Mouse (Mus musculus) c-Kit-negative CD71-positive TER-119-positive erythroid progenitor cells, embryonic 14.5 days (primary cell): ENCODE measurements around the gene Scrt2.

Source experiments
- DNase-seq: peaks from one replicate; pipeline ENCODE4 v3.0.0-alpha.2; 2013; ENCODE audit warnings: low read depth, low spot score

The Scrt2 gene

DNA sequence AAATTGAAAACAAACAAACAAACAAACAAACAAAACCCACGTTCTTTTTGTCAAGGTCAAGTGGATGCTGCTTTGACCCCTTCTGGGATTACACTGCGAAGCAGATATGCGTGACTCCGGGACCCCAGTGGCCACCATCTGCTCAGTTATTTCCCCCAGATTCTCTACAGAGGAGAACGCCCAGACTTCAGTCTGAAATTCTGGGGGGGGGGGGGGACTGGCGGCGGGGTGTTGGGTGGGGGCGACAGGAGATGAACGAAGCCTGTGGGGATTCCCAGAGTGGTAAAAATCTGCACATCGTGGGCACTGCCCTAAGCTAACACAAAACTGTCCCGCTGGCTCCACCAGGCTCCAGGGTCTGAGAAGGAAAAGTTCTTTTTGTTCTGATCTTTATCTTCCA is 61.2 kb downstream of the Scrt2 start:
- DNase-seq = no peak

DNA sequence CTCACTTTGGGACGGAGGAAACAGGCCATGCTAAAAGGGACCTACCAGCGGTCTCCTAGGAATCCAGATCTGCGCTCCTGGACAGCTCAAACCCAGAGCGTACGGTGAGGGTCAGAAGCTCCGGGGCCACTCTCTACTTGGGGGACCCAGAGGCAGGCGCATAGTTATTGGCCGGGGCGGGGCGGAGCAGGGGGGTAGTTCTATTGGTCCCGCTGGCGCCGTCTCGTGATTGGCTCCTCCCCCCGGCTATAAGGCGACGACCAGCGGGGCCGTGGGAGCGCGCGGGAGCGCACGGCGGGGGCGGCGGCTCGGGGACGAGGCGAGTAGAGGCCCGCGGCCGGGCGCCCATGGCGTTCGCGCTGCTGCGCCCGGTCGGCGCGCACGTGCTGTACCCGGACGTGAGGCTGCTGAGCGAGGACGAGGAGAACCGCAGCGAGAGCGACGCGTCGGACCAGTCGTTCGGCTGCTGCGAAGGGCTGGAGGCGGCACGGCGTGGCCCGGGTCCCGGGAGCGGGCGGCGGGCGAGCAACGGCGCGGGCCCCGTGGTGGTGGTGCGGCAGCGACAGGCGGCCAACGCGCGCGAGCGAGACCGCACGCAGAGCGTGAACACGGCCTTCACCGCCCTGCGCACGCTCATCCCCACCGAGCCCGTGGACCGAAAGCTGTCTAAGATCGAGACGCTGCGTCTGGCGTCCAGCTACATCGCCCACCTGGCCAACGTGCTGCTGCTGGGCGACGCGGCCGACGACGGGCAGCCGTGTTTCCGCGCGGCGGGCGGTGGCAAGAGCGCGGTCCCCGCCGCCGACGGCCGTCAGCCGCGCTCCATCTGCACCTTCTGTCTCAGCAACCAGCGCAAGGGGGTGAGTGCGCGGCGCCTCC is 62.2 kb downstream of the Scrt2 start, which contains the start of gene Tcf15:
Tcf15 (plus strand) TSS at position 283 of the 879 bp plus-strand sequence.
- DNase-seq = no peak

DNA sequence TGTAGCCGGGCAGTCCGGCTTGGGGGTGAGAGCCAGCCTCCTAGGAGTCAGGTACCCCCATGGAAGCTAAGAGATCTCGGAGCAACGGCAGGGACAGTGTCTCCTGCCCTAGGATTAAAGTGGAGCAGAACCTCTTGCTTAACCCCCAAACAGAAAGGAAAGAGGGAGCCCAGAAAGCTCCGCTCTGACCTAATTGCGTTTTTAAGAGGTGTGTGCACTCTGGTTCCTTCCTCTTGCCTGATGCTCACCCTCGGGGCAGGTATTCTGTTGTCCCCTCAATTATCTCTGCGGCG is 62.8 kb downstream of the Scrt2 start:
- no peak for DNase-seq

DNA sequence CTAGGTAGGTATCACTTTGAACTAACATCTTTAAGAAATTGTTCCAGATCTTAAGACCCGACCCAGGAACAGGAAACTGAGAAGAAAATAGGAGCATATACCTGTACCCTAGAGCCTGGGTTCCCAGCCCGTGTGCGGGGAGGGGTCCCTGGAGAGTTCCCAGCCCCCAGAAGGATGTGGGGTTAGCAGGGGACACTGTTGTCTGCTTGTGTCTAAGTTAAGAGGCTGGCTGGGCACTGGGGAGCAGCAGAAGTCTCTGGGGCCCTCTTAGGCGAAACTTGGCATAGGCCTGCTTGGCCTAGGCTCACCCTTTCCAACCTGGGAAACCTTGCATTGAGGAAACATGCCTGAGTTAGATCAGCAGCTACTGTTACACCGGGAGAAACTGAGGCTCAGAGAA is 63.2 kb downstream of the Scrt2 start:
- DNase-seq = no peak
